In the genomic region with DNA sequence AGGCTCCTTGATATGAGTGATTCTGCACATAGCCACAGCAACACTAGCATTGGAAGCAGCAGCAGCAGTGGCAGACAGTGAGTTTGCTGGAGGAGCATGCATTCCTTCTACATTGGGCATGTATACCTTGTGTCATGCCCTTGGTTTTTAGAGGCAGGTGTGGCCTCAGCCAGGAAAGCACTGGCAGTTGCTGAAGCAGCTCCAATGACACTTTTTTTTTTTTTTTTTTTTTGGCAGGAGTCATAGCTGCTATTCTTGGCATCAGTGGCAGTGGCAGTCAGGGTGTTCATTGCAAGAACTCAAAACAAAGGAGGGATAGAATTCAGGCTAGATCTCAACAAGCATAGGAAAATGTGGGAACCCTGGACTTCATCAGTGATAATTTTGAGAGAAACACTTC, we compare ENCODE assay signal across 12 mouse cellular contexts.
DNase-seq lines count a peak whose midpoint lies in the region; ATAC-seq and TF ChIP-seq lines count a peak whose summit lies in the region.
"Had no signal": no experiment of that assay in that cellular context is flagged by ENCODE, and none has a peak within 500 bp of the region (broad histone marks: within the 10 kb centered on the region; RNA-seq: fewer than 3 reads in every experiment).

No protein-coding gene starts in this region.

- no peak overlapping the region for H3K4me3 ChIP-seq in embryonic facial prominence, embryonic 14.5 days (ENCODE audit: low read depth, low read length)
- H3K4me3 ChIP-seq in embryonic facial prominence, embryonic 10.5 days = no peak overlapping the region
- H3K4me3 ChIP-seq in layer of hippocampus, adult 2 months = no peak overlapping the region
- no peak overlapping the region for H3K4me3 ChIP-seq in heart, embryonic 14.5 days (ENCODE audit: control insufficient read depth in 1 of 2, insufficient read depth in 1 of 2, low read depth in 1 of 2, low read length in 2 of 2)
- H3K4me3 ChIP-seq: megakaryocyte, embryonic 14.5 days had no signal

- H3K36me3 ChIP-seq in embryonic facial prominence, embryonic 14.5 days (ENCODE audit: control insufficient read depth, insufficient read depth, low read length) = no peaks in the 10 kb centered on the region
- H3K36me3 ChIP-seq in embryonic facial prominence, embryonic 10.5 days (replicated peaks) = no peaks in the 10 kb centered on the region
- no peaks in the 10 kb centered on the region for H3K36me3 ChIP-seq in heart, embryonic 14.5 days (ENCODE audit: control insufficient read depth, insufficient read depth, low read length)
- H3K36me3 ChIP-seq: G1E had no signal

- no peak overlapping the region for H3K27ac ChIP-seq in embryonic facial prominence, embryonic 14.5 days (replicated peaks; ENCODE audit: low read depth, low read length)
- no peak overlapping the region for H3K27ac ChIP-seq in embryonic facial prominence, embryonic 10.5 days (replicated peaks)
- H3K27ac ChIP-seq in layer of hippocampus, adult 2 months = 0 out of 2 replicates have a peak overlapping the region, but pooled peaks have one; percentile 18
- H3K27ac ChIP-seq in heart, embryonic 14.5 days (replicated peaks in 1 of 2; ENCODE audit: control insufficient read depth in 1 of 2, insufficient read depth in 1 of 2, low read depth in 2 of 2, low read length in 2 of 2) = peak overlapping the region; percentile 82 to 85

- H3K9ac ChIP-seq in embryonic facial prominence, embryonic 14.5 days (ENCODE audit: low read depth, low read length) = no peak overlapping the region
- H3K9ac ChIP-seq in heart, embryonic 14.5 days (ENCODE audit: low read length) = no peak overlapping the region

- H3K4me1 ChIP-seq in embryonic facial prominence, embryonic 14.5 days (ENCODE audit: control insufficient read depth, insufficient read depth, low read length) = no peaks in the 10 kb centered on the region
- H3K4me1 ChIP-seq in embryonic facial prominence, embryonic 10.5 days = no peaks in the 10 kb centered on the region
- H3K4me1 ChIP-seq in heart, embryonic 14.5 days (ENCODE audit: control insufficient read depth in 2 of 2, insufficient read depth in 2 of 2, low read length in 2 of 2) = peaks cover 7 to 15% of the 10 kb centered on the region in 2 experiments
- H3K4me1 ChIP-seq: megakaryocyte, embryonic 14.5 days had no signal

- no peaks in the 10 kb centered on the region for H3K27me3 ChIP-seq in embryonic facial prominence, embryonic 14.5 days (replicated peaks; ENCODE audit: control insufficient read depth, insufficient read depth, low read length)
- no peaks in the 10 kb centered on the region for H3K27me3 ChIP-seq in embryonic facial prominence, embryonic 10.5 days (replicated peaks; ENCODE audit: low read depth, poor library complexity, severe bottlenecking)
- H3K27me3 ChIP-seq in heart, embryonic 14.5 days (ENCODE audit: control insufficient read depth, insufficient read depth, low read length) = no peaks in the 10 kb centered on the region
- H3K27me3 ChIP-seq: megakaryocyte, embryonic 14.5 days had no signal

- peak; percentile 47; the same call in 1 of the 2 replicates for ATAC-seq in embryonic facial prominence, embryonic 14.5 days (ENCODE audit: low read depth)
- ATAC-seq in heart, embryonic 14.5 days (ENCODE audit: insufficient number of reproducible peaks, insufficient read depth, low FRiP score, low read depth) = peak; percentile 54
- ATAC-seq in activated CD4-positive, CD25-positive, alpha-beta regulatory T cell, adult 4 months = no peak

- TF ChIP-seq CTCF in layer of hippocampus, adult 2 months (conservative IDR thresholded peaks at IDR 0.05) = no peak

- peak; percentile 35 for DNase-seq in embryonic facial prominence, embryonic 14.5 days (ENCODE audit: low spot score)
- no peak for DNase-seq in embryonic facial prominence, embryonic 10.5 days (ENCODE audit: low spot score)
- no peak for DNase-seq in layer of hippocampus, adult 2 months (ENCODE audit: low spot score in 2 of 2)
- DNase-seq in layer of hippocampus, adult 8-10 months (ENCODE audit: low spot score in 2 of 2) = no peak
- peak; percentile 59 for DNase-seq in adipocyte (ENCODE audit: low spot score)
- DNase-seq in ovary, adult 18-20 months (ENCODE audit: low spot score) = no peak
- DNase-seq: kidney, postnatal 10 days; lung, adult 2 months had no signal

- H3K4me2 ChIP-seq in embryonic facial prominence, embryonic 14.5 days (ENCODE audit: low read depth, low read length) = no peak overlapping the region
- no peak overlapping the region for H3K4me2 ChIP-seq in heart, embryonic 14.5 days (ENCODE audit: low read length)

- peaks cover 2% of the 10 kb centered on the region; the same call in 1 of the 2 replicates for H3K9me3 ChIP-seq in embryonic facial prominence, embryonic 14.5 days (ENCODE audit: control insufficient read depth, low read length)
- no peaks in the 10 kb centered on the region for H3K9me3 ChIP-seq in embryonic facial prominence, embryonic 10.5 days
- H3K9me3 ChIP-seq in heart, embryonic 14.5 days (ENCODE audit: control insufficient read depth, low read length) = no peaks in the 10 kb centered on the region
- H3K9me3 ChIP-seq: G1E; megakaryocyte, embryonic 14.5 days had no signal

Comparison
In these comparisons a context has a peak if more than half of its experiments do, and no peak if none do; other contexts are left out.
1. DNase-seq: peak in embryonic facial prominence, embryonic 14.5 days (single experiment) and adipocyte (single experiment); none in embryonic facial prominence, embryonic 10.5 days (single experiment), layer of hippocampus, adult 2 months (0 of 2), layer of hippocampus, adult 8-10 months (0 of 2) and ovary, adult 18-20 months (single experiment).
2. H3K27ac ChIP-seq: peak in layer of hippocampus, adult 2 months (single experiment) and heart, embryonic 14.5 days (2 of 2); none in embryonic facial prominence, embryonic 14.5 days (single experiment) and embryonic facial prominence, embryonic 10.5 days (single experiment).